Mouse (Mus musculus) stomach, postnatal 0 days (tissue): ENCODE measurements around the gene Galnt6.

Source experiments
- CTCF ChIP-seq: IDR thresholded peaks from 2 replicates; pipeline ENCODE4 v1.5.1; 2016; ENCODE audit warnings: antibody characterized with exemption, low read depth, mild to moderate bottlenecking, moderate library complexity
- EP300 ChIP-seq: optimal IDR thresholded peaks from 2 replicates; pipeline ENCODE3; 2016; ENCODE audit warnings: antibody characterized with exemption

GRCm38 (mm10) chr15:100767851-100768250 is 38.7 kb upstream of the Galnt6 start:
- no peak for TF ChIP-seq CTCF
- TF ChIP-seq EP300: no peak
